Mouse (Mus musculus) hindbrain, embryonic 11.5 days (tissue): ENCODE data around the gene Gm597. TPM values are rescaled to one million over a fixed set of nuclear protein-coding genes. Genes with fewer than 3 reads are reported as not detected.

ENCODE experiments used
- ATAC-seq: fragments of 200-750 bp; cut with Nextera tagmentation; 2 replicates; pipeline ENCODE4 v1.8.0; 2017; ENCODE audit warnings: mild to moderate bottlenecking, moderate TSS enrichment, moderate library complexity; ENCODE audit not compliant: low FRiP score
- DNase-seq: peaks from one replicate; pipeline ENCODE4 v3.0.0-alpha.2; 2015; ENCODE audit warnings: low spot score
- H3K27ac ChIP-seq: fragments of 300-500 bp; sonication (generic); 2 replicates; pipeline ENCODE4 v1.5.1; 2014; ENCODE audit warnings: mild to moderate bottlenecking, low read depth, low read length
- H3K27me3 ChIP-seq: fragments of 300-500 bp; sonication (generic); 2 replicates; pipeline ENCODE4 v1.6.1; 2014; ENCODE audit warnings: mild to moderate bottlenecking, low read length, moderate library complexity, mixed read lengths; ENCODE audit not compliant: control insufficient read depth, insufficient read depth
- H3K36me3 ChIP-seq: fragments of 300-500 bp; sonication (generic); 2 replicates; pipeline ENCODE4 v1.6.1; 2014; ENCODE audit warnings: mild to moderate bottlenecking, low read length, moderate library complexity, mixed read lengths; ENCODE audit not compliant: control insufficient read depth, insufficient read depth
- H3K4me1 ChIP-seq: fragments of 300-500 bp; sonication (generic); replicated peaks from 2 replicates; pipeline ENCODE4 v1.6.1; 2014; ENCODE audit warnings: low read length, mixed read lengths; ENCODE audit not compliant: control insufficient read depth, insufficient read depth
- H3K4me2 ChIP-seq: fragments of 300-500 bp; sonication (generic); replicated peaks from 2 replicates; pipeline ENCODE4 v1.6.1; 2014; ENCODE audit warnings: mild to moderate bottlenecking, low read depth, low read length
- H3K4me3 ChIP-seq: fragments of 300-500 bp; sonication (generic); 2 replicates; pipeline ENCODE4 v1.5.1; 2014; ENCODE audit warnings: low read depth, low read length
- H3K9ac ChIP-seq: fragments of 300-500 bp; sonication (generic); 2 replicates; pipeline ENCODE4 v1.6.1; 2014; ENCODE audit warnings: low read depth, low read length
- H3K9me3 ChIP-seq: fragments of 300-500 bp; sonication (generic); 2 replicates; pipeline ENCODE4 v1.6.1; 2016; ENCODE audit warnings: low read length; ENCODE audit not compliant: control insufficient read depth
- WGBS: fragments of 180-500 bp; shearing (Covaris S2); extraction: QIAGEN DNeasy Blood & Tissue Kit; methylation state at CpG from one replicate; pipeline ENCODE4 v1.1.7; 2014; 5-methylcytosine and 5-hydroxymethylcytosine counted together
- polyA plus RNA-seq: library from polyadenylated mRNA; unstranded; fragments of >200 nt; fragmentation: Nextera tagmentation; extraction: Ambion mirVana; gene quantifications from 2 replicates; pipeline ENCODE4 v1.2.1, GENCODE M21; 2014

Gm597 gene
- not detected in 2 replicates for polyA plus RNA-seq

DNA sequence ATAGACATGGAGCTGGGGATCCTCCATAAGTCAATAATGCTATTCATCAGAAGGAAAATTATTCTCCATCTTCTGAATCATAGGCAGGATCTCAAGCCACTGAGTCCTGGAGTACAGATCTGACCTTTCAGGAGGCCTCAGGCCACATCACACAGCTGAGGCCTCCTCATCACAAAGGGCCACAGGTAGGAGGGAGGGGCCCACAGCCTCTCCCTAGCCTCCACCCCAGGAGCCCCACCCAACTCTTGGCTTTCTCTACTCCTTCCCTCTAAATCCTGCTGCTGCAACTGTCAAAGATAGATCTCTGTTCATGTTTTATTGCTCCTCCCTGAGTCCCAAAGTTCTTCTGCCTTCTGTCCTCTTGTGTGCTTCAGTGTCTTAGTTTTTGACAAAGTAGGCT lies at the start of gene Gm597:
TSS of gene Gm597 (minus strand) at position 101 of the 400 bp plus-strand sequence.
- no peak within 1 kb of the TSS for H3K9ac ChIP-seq
- DNase-seq, result no peak
- no peak within 1 kb of the TSS for H3K4me2 ChIP-seq
- H3K27ac ChIP-seq, result no peak within 1 kb of the TSS
- no peak within 1 kb of the TSS for H3K4me3 ChIP-seq
- no peak for ATAC-seq
- no peaks in the 10 kb centered on the region for H3K4me1 ChIP-seq
- no peaks in the 10 kb centered on the region for H3K9me3 ChIP-seq
- no peaks in the 10 kb centered on the region for H3K36me3 ChIP-seq
- no peaks in the 10 kb centered on the region for H3K27me3 ChIP-seq

- H3K4me3 ChIP-seq, result no peak overlapping the region
- H3K27ac ChIP-seq, result no peak overlapping the region
- no peaks in the 10 kb centered on the region for H3K4me1 ChIP-seq
- no peaks in the 10 kb centered on the region for H3K36me3 ChIP-seq
- H3K9ac ChIP-seq, result no peak overlapping the region
- H3K9me3 ChIP-seq, result no peaks in the 10 kb centered on the region
- no peak overlapping the region for H3K4me2 ChIP-seq
- no peaks in the 10 kb centered on the region for H3K27me3 ChIP-seq
- ATAC-seq, result no peak
- DNase-seq, result no peak
- 97% methylated on average over 1 of the region's 1 CpGs for WGBS
Observed at GRCm38 (mm10) chr1:28807689-28808088, 27.6 kb upstream of the Gm597 start.

- no peaks in the 10 kb centered on the region for H3K4me1 ChIP-seq
- ATAC-seq, result no peak
- no peaks in the 10 kb centered on the region for H3K9me3 ChIP-seq
- no peaks in the 10 kb centered on the region for H3K27me3 ChIP-seq
- H3K9ac ChIP-seq, result no peak overlapping the region
- H3K36me3 ChIP-seq, result no peaks in the 10 kb centered on the region
- no peak for DNase-seq
- no peak overlapping the region for H3K4me3 ChIP-seq
- H3K27ac ChIP-seq, result no peak overlapping the region
- no peak overlapping the region for H3K4me2 ChIP-seq
Observed at GRCm38 (mm10) chr1:28806618-28807017, 26.6 kb upstream of the Gm597 start.

DNA sequence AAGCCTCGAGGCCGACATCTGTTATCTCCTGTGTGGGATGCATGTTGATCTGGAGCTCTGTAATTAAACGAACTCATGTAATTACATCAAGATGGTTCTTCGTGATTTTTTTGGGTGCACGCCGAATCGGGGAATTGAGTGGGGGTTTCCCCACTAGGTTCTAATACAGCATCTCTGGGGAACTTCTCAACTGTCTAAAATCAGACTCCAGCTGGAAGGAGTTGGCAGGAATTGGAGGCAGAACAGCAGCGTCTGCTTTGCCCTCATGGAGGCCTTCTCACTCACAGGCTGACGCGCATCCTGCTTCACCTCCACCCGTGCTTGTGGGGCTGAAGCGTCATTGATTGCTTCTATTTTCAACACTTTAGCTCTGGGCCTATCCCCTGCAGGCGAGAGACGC lies 20.8 kb upstream of the Gm597 start:
- Histone ChIP-seq H3K4me2 (no peak overlapping the region), H3K9ac (no peak overlapping the region), H3K9me3 (no peaks in the 10 kb centered on the region), H3K4me1 (no peaks in the 10 kb centered on the region), H3K27me3 (no peaks in the 10 kb centered on the region), H3K27ac (no peak overlapping the region), H3K36me3 (no peaks in the 10 kb centered on the region), H3K4me3 (no peak overlapping the region)
- DNase-seq (no peak), ATAC-seq (no peak)
- 90% methylated on average over 14 of the region's 14 CpGs for WGBS
